Mouse (Mus musculus): ENCODE measurements around the gene Camta2. TPM values are rescaled to one million over a fixed set of nuclear protein-coding genes. Genes with fewer than 3 reads are reported as not detected.

The Camta2 gene
- polyA plus RNA-seq, 1 experiment, result 0.30 TPM

GRCm38 (mm10) chr11:70639976-70640375 lies 47.9 kb downstream of the Camta2 start:
- Histone ChIP-seq H3K4me1 (ENCODE audit: control insufficient read depth) (peaks cover 55% of the 10 kb centered on the region), H3K4me3 (replicated peaks) (no peak overlapping the region), H3K9me3 (ENCODE audit: control insufficient read depth, low read length) (no peaks in the 10 kb centered on the region), H3K36me3 (ENCODE audit: control insufficient read depth) (peaks cover 15% of the 10 kb centered on the region), H3K27me3 (ENCODE audit: control insufficient read depth) (no peaks in the 10 kb centered on the region)
- TF ChIP-seq TAL1 (IDR thresholded peaks at IDR 0.05; ENCODE audit: low read length) (no peak), GATA1 (IDR thresholded peaks at IDR 0.05; ENCODE audit: low read length) (no peak)

- Histone ChIP-seq H3K9me3 (ENCODE audit: control insufficient read depth, low read length) (no peaks in the 10 kb centered on the region), H3K27me3 (ENCODE audit: control insufficient read depth) (no peaks in the 10 kb centered on the region), H3K36me3 (ENCODE audit: control insufficient read depth) (peaks cover 5% of the 10 kb centered on the region), H3K4me3 (replicated peaks) (peak within 1 kb of the TSS; percentile 41), H3K4me1 (ENCODE audit: control insufficient read depth) (peaks cover 52% of the 10 kb centered on the region)
- TF ChIP-seq GATA1 (IDR thresholded peaks at IDR 0.05; ENCODE audit: low read length) (peak; percentile 28; the same call in 1 of the 2 replicates), TAL1 (IDR thresholded peaks at IDR 0.05; ENCODE audit: low read length) (no peak)
Observed at GRCm38 (mm10) chr11:70638714-70639278, 49.1 kb downstream of the Camta2 start, which contains the start of gene Gp1ba. Gene Gp1ba (plus strand): TSS chr11:70639122.

- H3K4me3 ChIP-seq (replicated peaks), result peak overlapping the region; percentile 41
- no peaks in the 10 kb centered on the region for H3K27me3 ChIP-seq (ENCODE audit: control insufficient read depth)
- no peaks in the 10 kb centered on the region for H3K9me3 ChIP-seq (ENCODE audit: control insufficient read depth, low read length)
- peaks cover 5% of the 10 kb centered on the region for H3K36me3 ChIP-seq (ENCODE audit: control insufficient read depth)
- H3K4me1 ChIP-seq (ENCODE audit: control insufficient read depth), result peaks cover 52% of the 10 kb centered on the region
- no peak for TF ChIP-seq TAL1 (IDR thresholded peaks at IDR 0.05; ENCODE audit: low read length)
- no peak for TF ChIP-seq GATA1 (IDR thresholded peaks at IDR 0.05; ENCODE audit: low read length)
Observed at GRCm38 (mm10) chr11:70638293-70638692, 49.6 kb downstream of the Camta2 start.

- TF ChIP-seq GATA1 (IDR thresholded peaks at IDR 0.05; ENCODE audit: low read length), result no peak
- TF ChIP-seq TAL1 (IDR thresholded peaks at IDR 0.05; ENCODE audit: low read length), result no peak
- H3K4me3 ChIP-seq (replicated peaks), result no peak overlapping the region
- peaks cover 52% of the 10 kb centered on the region for H3K4me1 ChIP-seq (ENCODE audit: control insufficient read depth)
- peaks cover 2% of the 10 kb centered on the region for H3K36me3 ChIP-seq (ENCODE audit: control insufficient read depth)
- no peaks in the 10 kb centered on the region for H3K27me3 ChIP-seq (ENCODE audit: control insufficient read depth)
- H3K9me3 ChIP-seq (ENCODE audit: control insufficient read depth, low read length), result no peaks in the 10 kb centered on the region
Observed at GRCm38 (mm10) chr11:70637764-70638163, 50.1 kb downstream of the Camta2 start.

- TF ChIP-seq TAL1 (IDR thresholded peaks at IDR 0.05; ENCODE audit: low read length) (no peak), GATA1 (IDR thresholded peaks at IDR 0.05; ENCODE audit: low read length) (no peak)
- peaks cover 41% of the 10 kb centered on the region for H3K4me1 ChIP-seq (ENCODE audit: control insufficient read depth)
Observed at GRCm38 (mm10) chr11:70635601-70636000, 52.3 kb downstream of the Camta2 start.

GRCm38 (mm10) chr11:70630129-70630528 lies 57.8 kb downstream of the Camta2 start:
- peaks cover 9% of the 10 kb centered on the region for H3K4me1 ChIP-seq (ENCODE audit: control insufficient read depth)
- H3K36me3 ChIP-seq (ENCODE audit: control insufficient read depth), result no peaks in the 10 kb centered on the region
- no peak overlapping the region for H3K4me3 ChIP-seq (replicated peaks)
- TF ChIP-seq GATA1 (IDR thresholded peaks at IDR 0.05; ENCODE audit: low read length) (no peak), TAL1 (IDR thresholded peaks at IDR 0.05; ENCODE audit: low read length) (no peak)
- no peaks in the 10 kb centered on the region for H3K27me3 ChIP-seq (ENCODE audit: control insufficient read depth)
- H3K9me3 ChIP-seq (ENCODE audit: control insufficient read depth, low read length), result no peaks in the 10 kb centered on the region

More at GRCm38 (mm10) chr11:70635601-70636000, 52.3 kb downstream of the Camta2 start:
- Histone ChIP-seq H3K4me3 (replicated peaks) (no peak overlapping the region), H3K9me3 (ENCODE audit: control insufficient read depth, low read length) (no peaks in the 10 kb centered on the region), H3K36me3 (ENCODE audit: control insufficient read depth) (no peaks in the 10 kb centered on the region), H3K27me3 (ENCODE audit: control insufficient read depth) (no peaks in the 10 kb centered on the region)

- TF ChIP-seq GATA1 (IDR thresholded peaks at IDR 0.05; ENCODE audit: low read length), result no peak
- no peak for TF ChIP-seq TAL1 (IDR thresholded peaks at IDR 0.05; ENCODE audit: low read length)
Observed at GRCm38 (mm10) chr11:70629557-70629956, 58.3 kb downstream of the Camta2 start.

GRCm38 (mm10) chr11:70628431-70628830 lies 59.5 kb downstream of the Camta2 start:
- Histone ChIP-seq H3K27me3 (ENCODE audit: control insufficient read depth) (no peaks in the 10 kb centered on the region), H3K36me3 (ENCODE audit: control insufficient read depth) (no peaks in the 10 kb centered on the region), H3K9me3 (ENCODE audit: control insufficient read depth, low read length) (no peaks in the 10 kb centered on the region), H3K4me1 (ENCODE audit: control insufficient read depth) (peaks cover 9% of the 10 kb centered on the region), H3K4me3 (replicated peaks) (no peak overlapping the region)
- TF ChIP-seq TAL1 (IDR thresholded peaks at IDR 0.05; ENCODE audit: low read length), result no peak
- TF ChIP-seq GATA1 (IDR thresholded peaks at IDR 0.05; ENCODE audit: low read length), result no peak

More at GRCm38 (mm10) chr11:70629557-70629956, 58.3 kb downstream of the Camta2 start:
- no peaks in the 10 kb centered on the region for H3K27me3 ChIP-seq (ENCODE audit: control insufficient read depth)
- H3K4me1 ChIP-seq (ENCODE audit: control insufficient read depth), result peaks cover 9% of the 10 kb centered on the region
- no peak overlapping the region for H3K4me3 ChIP-seq (replicated peaks)
- H3K36me3 ChIP-seq (ENCODE audit: control insufficient read depth), result no peaks in the 10 kb centered on the region
- H3K9me3 ChIP-seq (ENCODE audit: control insufficient read depth, low read length), result no peaks in the 10 kb centered on the region

- Histone ChIP-seq H3K9me3 (ENCODE audit: control insufficient read depth, low read length) (no peaks in the 10 kb centered on the region), H3K36me3 (ENCODE audit: control insufficient read depth) (no peaks in the 10 kb centered on the region), H3K4me1 (ENCODE audit: control insufficient read depth) (peaks cover 22% of the 10 kb centered on the region), H3K27me3 (ENCODE audit: control insufficient read depth) (no peaks in the 10 kb centered on the region), H3K4me3 (replicated peaks) (no peak overlapping the region)
- no peak for TF ChIP-seq TAL1 (IDR thresholded peaks at IDR 0.05; ENCODE audit: low read length)
- TF ChIP-seq GATA1 (IDR thresholded peaks at IDR 0.05; ENCODE audit: low read length), result no peak
Observed at GRCm38 (mm10) chr11:70626877-70627276, 61.0 kb downstream of the Camta2 start.

Data from erythroblast, embryonic 14.5 days (primary cell).